Mouse (Mus musculus): ENCODE measurements around the gene Lrrc3b.

Gene Lrrc3b

GRCm38 (mm10) chr14:15438485-15439157 lies at the start of gene Lrrc3b:
Lrrc3b (minus strand) TSS chr14:15438987.
- peak; percentile 64 for DNase-seq

DNA sequence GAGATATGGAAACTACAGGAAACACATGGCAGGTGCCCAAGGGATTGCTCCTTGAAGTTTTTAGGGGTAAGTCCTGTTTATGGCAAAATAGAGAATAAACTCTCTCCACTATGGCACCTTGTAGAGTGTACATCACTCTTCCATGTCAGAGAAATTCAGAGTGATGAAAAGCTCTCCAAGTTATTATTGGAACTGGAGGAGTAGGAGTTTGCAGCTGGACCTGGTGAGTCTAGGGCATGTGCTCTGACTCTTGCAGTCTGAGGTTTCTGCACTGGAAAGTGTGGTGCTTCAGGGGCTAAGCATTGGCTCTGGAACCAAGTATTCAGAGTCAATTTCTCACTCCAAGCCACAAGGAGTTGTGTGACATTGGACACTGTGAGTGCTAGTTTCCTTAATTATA lies 38.9 kb upstream of the Lrrc3b start:
- no peak for DNase-seq

- peak; percentile 9 for DNase-seq
Measured at GRCm38 (mm10) chr14:15438096-15438484, 697 bp downstream of the Lrrc3b start.

GRCm38 (mm10) chr14:15437501-15437941 lies 1.3 kb downstream of the Lrrc3b start:
- peak; percentile 8 for DNase-seq

DNA sequence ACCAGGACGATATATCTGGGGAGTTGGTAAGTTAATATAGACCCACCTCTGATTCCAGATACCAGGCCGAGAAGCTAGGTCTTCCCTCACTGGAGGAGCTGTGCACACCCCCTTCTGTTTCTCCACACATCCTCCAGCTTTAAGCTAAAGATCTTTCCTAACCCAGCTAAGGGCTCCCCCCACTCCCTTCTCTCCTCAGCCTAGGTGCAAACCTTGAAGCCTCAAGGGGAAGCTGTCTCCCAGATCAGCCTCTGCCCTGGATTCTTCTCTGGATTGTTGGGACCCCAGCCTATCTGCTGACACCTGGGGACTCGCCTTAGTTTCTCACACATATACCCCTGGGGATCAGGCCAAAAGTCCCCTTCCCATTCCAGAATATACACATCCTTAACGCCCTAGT lies 1.7 kb downstream of the Lrrc3b start:
- DNase-seq = no peak

- no peak for DNase-seq
Measured at GRCm38 (mm10) chr14:15436586-15436985, 2.2 kb downstream of the Lrrc3b start.

DNA sequence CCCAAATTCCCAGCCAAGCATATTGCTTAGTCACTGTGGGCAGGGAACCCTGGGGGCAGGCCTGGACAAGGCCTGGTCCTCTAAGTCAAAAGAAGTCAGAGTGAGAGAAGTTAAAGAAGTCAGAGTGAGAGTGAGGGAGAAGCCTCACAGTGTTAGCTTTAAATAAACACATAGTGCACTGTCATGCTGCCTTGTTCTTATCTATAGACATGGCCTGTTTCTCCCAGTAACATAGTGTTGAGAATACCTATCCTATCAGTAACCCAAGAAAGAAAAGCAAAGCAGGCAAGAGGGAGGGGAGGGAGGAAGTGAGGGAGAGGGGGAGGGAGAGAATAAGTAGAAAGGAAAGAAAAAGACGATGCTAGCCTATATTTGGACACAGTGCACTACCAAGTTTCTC lies 6.4 kb downstream of the Lrrc3b start:
- no peak for DNase-seq

- no peak for DNase-seq
Measured at GRCm38 (mm10) chr14:15421624-15422023, 17.2 kb downstream of the Lrrc3b start.

DNA sequence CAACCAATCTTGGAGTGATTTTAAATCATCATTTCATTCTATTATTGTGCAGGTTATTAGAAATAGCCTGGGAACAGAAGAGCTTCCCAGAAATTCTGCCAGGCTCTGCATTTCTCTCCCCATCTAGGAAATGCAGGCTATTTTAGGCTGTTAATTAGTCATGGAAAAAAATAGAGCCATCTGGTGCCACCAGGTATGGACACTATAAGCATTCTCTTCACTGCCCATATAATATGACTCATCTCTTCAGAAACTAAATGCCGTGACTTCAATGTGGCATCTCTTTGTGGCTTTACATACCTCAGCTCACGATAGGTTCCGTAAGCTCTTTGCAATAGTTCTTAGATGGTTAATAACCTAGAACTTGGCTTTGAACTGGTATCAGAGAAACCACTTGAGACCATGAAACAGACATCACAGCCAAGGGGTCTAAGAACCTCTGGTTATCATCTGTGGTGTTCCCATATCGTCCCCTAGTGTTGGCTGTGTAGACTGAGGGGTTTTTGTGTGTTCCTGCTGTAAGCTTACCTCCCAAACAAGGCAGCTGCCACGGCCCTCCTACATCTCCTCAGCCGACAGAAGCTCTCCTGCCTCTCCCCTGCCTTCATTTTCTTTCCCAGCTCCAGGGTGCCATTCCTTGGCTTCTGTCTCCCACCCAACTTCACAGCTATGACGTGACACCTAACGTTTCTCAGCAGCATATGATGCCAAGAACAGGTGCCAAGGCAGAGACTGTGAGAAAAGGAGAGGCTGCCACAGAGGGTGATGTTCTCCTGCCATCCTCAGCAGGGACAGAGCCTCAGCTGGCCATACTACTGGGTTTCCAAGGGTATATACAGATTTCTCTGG lies 27.9 kb downstream of the Lrrc3b start:
- DNase-seq = peak; percentile 40

DNA sequence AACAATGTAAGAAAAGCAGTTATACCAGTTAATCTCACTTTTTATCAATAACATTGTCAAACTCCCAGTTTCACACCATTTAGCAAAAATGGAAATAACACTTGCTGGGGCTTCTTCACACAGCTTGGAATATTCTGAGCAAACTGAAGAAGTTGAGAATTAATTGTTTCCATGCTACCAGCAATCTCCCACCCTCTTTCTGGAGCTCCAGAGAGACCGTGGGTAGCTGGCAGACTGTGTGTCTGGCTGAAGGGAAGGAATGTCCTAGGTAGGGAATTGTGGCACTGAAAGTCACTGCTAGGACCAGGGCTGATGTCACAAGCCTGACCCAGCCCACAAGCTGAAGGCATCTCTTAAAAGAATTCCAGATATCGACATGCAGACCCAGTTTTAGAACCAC lies 53.3 kb downstream of the Lrrc3b start:
- no peak for DNase-seq

DNA sequence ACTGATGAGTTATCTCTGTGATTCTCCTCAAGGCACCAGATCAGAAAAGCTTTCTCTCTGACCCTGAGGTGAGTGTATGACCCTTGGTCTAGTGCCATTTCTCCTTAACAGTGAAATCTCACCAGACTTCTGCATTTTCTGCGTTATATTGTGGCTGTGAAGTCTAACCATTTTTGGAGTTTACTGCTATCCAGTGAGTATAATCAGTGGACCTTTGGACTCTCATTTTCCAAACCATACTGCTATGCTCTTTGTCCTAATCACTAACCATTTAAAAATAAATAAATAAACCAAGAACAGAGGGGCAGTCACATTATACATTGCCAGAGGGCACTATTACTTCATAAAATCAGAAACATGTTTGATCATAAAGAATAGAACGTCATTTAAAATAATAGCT lies 53.8 kb downstream of the Lrrc3b start:
- no peak for DNase-seq

DNA sequence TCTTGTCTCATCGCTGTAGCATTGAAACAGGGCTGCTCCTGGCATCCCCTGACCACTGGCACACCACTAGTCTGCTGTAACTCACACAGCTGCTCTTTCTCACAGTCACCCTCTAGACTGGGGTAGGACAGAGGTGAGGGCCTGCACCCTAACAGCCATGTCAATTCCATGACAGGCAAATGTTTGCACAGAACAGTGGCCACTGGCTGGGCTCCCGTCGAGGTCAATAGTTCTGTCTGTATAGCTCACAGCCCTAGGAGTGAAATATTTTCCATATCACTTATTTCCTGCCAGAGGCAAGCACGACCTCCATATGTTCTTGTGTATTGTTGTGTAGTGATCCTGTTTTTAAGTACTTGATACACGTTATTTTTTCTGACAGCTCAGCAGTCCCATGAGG lies 54.3 kb downstream of the Lrrc3b start:
- no peak for DNase-seq

- DNase-seq = no peak
Measured at GRCm38 (mm10) chr14:15383133-15383532, 55.7 kb downstream of the Lrrc3b start.

GRCm38 (mm10) chr14:15377368-15377767 lies 61.4 kb downstream of the Lrrc3b start:
- DNase-seq = no peak

DNA sequence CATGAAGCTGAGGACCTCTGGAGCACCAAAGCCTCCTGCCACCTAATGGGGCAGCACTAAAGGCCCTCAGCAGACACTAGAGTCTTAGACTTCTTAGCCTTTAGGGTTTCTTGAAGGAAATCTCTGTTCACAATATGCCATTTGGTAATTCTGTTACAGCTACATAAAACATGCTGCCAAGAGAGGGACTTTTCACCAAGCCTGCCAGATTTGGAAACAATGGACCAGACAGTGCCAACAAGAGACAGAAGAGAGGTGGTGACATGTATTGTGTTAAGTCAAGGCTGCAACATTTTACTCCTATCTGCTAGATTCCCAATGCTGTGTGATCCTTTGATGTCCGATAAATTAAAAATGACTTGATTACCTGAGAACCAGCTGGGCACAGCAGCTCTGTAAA lies 62.0 kb downstream of the Lrrc3b start:
- DNase-seq = no peak

GRCm38 (mm10) chr14:15374271-15374670 lies 64.5 kb downstream of the Lrrc3b start:
- no peak for DNase-seq

DNA sequence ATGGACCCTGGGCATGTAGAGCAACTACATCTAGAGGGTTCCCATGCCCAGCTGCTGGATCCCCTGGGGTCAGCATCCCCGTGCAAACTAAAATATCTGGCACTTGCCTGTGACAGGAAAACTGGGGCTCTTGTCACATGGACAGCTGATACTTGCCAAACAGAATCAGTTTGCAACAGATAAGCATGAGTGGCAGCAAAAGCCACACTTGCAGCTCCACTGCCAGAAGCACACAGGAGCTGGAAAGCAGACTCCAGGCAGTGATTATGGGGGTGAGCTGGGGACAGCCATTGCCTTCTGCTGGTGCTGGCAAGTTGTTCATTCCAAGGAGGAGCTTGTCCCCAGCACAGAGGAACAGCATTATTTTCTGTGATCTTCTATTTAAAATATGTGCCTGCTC lies 65.8 kb downstream of the Lrrc3b start:
- peak; percentile 62 for DNase-seq

DNA sequence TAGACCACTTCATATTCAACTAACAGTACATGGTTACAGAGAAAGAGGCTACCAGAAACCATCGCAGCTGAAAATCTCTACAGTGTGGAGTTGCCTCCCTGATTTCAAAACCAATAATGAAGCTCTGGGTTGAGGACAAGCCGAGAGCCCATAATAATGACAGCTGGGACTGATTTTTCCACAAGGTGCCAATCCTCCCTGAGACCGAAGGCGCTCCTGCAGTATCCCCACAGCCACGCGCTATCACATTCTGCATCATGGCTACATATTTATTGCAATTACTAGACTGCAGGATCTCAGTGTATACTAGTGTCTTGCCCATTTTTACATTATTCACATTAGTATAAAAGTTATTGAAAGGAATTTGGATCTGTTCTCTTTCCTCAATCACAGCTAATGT lies 73.7 kb downstream of the Lrrc3b start:
- DNase-seq = no peak

DNA sequence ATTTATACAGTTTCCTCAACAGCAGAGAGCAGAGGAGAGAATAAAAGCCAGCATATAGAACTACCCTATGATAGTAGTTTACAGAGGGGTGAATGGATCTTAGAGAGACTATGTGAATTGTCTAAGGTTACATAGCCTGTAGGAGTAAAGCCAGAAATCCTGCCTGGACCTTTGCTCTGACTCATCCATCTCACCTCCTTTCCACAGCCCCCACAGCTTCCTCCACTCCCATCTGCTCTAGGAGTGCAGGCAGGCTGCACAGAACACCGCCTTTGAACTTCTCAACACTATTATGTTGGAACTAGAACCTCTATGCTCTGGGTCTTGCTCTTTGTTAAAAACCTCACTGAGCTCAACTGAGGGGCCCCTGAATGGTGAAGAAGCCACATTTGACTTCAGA lies 78.9 kb downstream of the Lrrc3b start:
- no peak for DNase-seq

- DNase-seq = no peak
Measured at GRCm38 (mm10) chr14:15359134-15359533, 79.7 kb downstream of the Lrrc3b start.

GRCm38 (mm10) chr14:15355512-15355911 lies 83.3 kb downstream of the Lrrc3b start:
- DNase-seq = peak; percentile 59

DNA sequence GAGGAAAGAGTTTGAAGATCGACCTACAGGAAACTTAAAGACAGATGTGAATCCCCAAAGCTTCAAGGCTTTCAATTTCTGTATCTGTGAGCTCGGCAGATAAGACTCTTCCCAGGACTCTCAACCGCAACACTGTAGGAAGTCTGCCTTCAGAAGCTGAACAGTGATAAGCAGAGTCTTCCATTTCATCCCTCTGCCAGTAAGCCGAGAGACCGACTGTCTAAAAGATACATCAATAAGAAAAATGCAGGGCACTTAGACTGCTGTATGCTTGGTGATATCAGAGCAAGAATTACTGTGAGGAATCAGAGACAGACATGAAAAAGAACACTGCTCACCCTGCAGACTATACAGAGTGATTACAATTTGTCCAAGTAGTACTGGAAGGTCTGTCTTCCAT lies 84.5 kb downstream of the Lrrc3b start:
- DNase-seq = no peak

- DNase-seq = no peak
Measured at GRCm38 (mm10) chr14:15333130-15333529, 105.7 kb downstream of the Lrrc3b start.

GRCm38 (mm10) chr14:15331370-15331769 lies 107.4 kb downstream of the Lrrc3b start:
- no peak for DNase-seq
